Mouse (Mus musculus): ENCODE results near the gene Cradd. TPM values are rescaled to one million over a fixed set of nuclear protein-coding genes. Genes with fewer than 3 reads are reported as not detected.

Gene Cradd
- polyA plus RNA-seq, 1 experiment, result 0.78 TPM

DNA sequence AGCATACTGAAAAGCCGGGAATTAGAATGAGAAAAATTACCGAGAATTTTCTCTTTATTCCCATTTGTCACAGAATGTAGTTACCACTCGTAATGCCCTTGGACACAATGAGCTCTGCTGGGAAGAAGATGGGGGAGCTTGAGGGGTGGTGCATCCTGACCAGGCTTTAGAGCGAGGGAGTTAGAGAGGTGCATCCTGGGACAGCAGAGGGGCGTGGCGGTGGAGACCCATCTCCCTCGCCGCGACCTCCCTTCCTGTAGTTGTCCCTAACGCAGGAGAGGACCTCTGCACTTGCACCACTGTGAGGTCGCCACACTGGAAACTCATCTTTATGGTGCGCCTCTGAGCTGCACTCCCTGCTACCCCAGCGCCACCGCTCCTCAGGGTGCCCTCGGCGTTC lies 72.3 kb downstream of the Cradd start:
- Histone ChIP-seq H3K27me3 (ENCODE audit: control insufficient read depth) (no peaks in the 10 kb centered on the region), H3K4me3 (replicated peaks) (no peak overlapping the region), H3K9me3 (ENCODE audit: control insufficient read depth, low read length) (no peaks in the 10 kb centered on the region), H3K36me3 (ENCODE audit: control insufficient read depth) (no peaks in the 10 kb centered on the region), H3K4me1 (ENCODE audit: control insufficient read depth) (peaks cover 3% of the 10 kb centered on the region)
- TF ChIP-seq TAL1 (IDR thresholded peaks at IDR 0.05; ENCODE audit: low read length) (no peak), GATA1 (IDR thresholded peaks at IDR 0.05; ENCODE audit: low read length) (no peak)

- Histone ChIP-seq H3K4me1 (ENCODE audit: control insufficient read depth) (peaks cover 5% of the 10 kb centered on the region), H3K4me3 (replicated peaks) (no peak overlapping the region), H3K36me3 (ENCODE audit: control insufficient read depth) (no peaks in the 10 kb centered on the region), H3K27me3 (ENCODE audit: control insufficient read depth) (no peaks in the 10 kb centered on the region), H3K9me3 (ENCODE audit: control insufficient read depth, low read length) (no peaks in the 10 kb centered on the region)
- TF ChIP-seq TAL1 (IDR thresholded peaks at IDR 0.05; ENCODE audit: low read length), result no peak
- no peak for TF ChIP-seq GATA1 (IDR thresholded peaks at IDR 0.05; ENCODE audit: low read length)
Measured at GRCm38 (mm10) chr10:95248362-95248761, 75.6 kb downstream of the Cradd start.

- TF ChIP-seq GATA1 (IDR thresholded peaks at IDR 0.05; ENCODE audit: low read length) (no peak), TAL1 (IDR thresholded peaks at IDR 0.05; ENCODE audit: low read length) (no peak)
- Histone ChIP-seq H3K27me3 (ENCODE audit: control insufficient read depth) (no peaks in the 10 kb centered on the region), H3K4me1 (ENCODE audit: control insufficient read depth) (peaks cover 5% of the 10 kb centered on the region)
Measured at GRCm38 (mm10) chr10:95246696-95247095, 77.2 kb downstream of the Cradd start.

DNA sequence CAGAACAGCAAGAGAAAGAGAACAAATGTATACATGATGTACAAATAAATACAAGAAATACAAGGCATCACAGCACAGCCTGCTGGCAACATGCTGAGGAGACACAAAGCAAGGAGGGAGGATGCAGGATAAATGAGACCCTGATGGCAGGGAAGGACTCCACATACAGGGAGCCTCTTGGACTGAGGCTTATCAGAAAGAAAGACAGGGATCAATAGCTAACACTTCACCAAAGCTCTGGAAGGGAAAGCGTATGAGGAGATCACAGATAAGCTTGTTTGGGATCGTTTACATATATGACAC lies 78.3 kb downstream of the Cradd start:
- Histone ChIP-seq H3K9me3 (ENCODE audit: control insufficient read depth, low read length) (no peaks in the 10 kb centered on the region), H3K4me3 (replicated peaks) (no peak overlapping the region), H3K27me3 (ENCODE audit: control insufficient read depth) (no peaks in the 10 kb centered on the region), H3K36me3 (ENCODE audit: control insufficient read depth) (no peaks in the 10 kb centered on the region), H3K4me1 (ENCODE audit: control insufficient read depth) (peaks cover 5% of the 10 kb centered on the region)
- no peak for TF ChIP-seq TAL1 (IDR thresholded peaks at IDR 0.05; ENCODE audit: low read length)
- no peak for TF ChIP-seq GATA1 (IDR thresholded peaks at IDR 0.05; ENCODE audit: low read length)

More at GRCm38 (mm10) chr10:95246696-95247095, 77.2 kb downstream of the Cradd start:
- Histone ChIP-seq H3K9me3 (ENCODE audit: control insufficient read depth, low read length) (no peaks in the 10 kb centered on the region), H3K4me3 (replicated peaks) (no peak overlapping the region), H3K36me3 (ENCODE audit: control insufficient read depth) (no peaks in the 10 kb centered on the region)

GRCm38 (mm10) chr10:95244961-95245679 lies 78.8 kb downstream of the Cradd start:
- Histone ChIP-seq H3K36me3 (ENCODE audit: control insufficient read depth) (no peaks in the 10 kb centered on the region), H3K4me1 (ENCODE audit: control insufficient read depth) (peaks cover 5% of the 10 kb centered on the region), H3K27me3 (ENCODE audit: control insufficient read depth) (no peaks in the 10 kb centered on the region), H3K9me3 (ENCODE audit: control insufficient read depth, low read length) (no peaks in the 10 kb centered on the region), H3K4me3 (replicated peaks) (no peak overlapping the region)
- TF ChIP-seq TAL1 (IDR thresholded peaks at IDR 0.05; ENCODE audit: low read length) (no peak), GATA1 (IDR thresholded peaks at IDR 0.05; ENCODE audit: low read length) (no peak)

DNA sequence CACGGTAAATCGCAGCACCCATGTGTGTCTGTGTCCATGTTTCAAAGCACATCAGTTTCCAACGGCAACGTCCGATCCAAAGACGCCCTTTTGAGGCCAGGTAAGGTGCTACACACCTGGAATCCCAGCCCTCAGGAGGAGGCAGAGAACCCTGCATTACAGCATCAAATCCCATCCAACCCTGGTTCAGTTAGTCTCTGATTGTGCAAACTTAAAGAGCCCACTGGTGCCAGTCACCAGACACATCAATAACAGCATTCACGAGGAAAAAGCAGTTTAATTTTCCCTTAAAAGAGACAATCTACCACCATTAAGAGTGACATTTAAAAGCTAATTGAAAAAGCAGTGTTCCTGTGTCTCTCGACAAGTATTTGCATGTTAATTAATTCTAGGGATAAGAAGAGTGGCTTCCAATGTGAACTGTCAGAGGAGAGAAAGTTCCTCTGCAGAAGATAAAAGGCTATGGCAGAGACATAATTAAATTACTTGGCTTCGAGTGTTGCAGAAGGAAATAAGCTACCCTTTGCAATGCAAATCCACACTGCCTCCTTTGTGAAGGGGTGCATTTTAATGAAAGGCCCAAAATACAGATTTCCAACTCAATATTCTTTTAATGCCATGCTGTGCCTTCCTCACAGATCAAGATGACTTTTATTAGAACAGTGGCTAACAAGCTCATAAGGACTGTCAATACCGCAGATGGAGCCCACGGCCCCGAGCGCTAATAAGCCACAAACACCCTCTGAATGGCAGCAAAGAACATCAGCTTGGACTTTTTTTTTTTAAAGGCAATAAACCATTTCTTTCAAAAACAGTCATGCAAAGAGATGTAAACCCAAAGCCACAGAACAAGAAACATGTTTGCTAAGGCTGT lies 84.5 kb downstream of the Cradd start:
- Histone ChIP-seq H3K4me1 (ENCODE audit: control insufficient read depth) (no peaks in the 10 kb centered on the region), H3K27me3 (ENCODE audit: control insufficient read depth) (peaks cover 5% of the 10 kb centered on the region; the same call in 1 of the 2 replicates), H3K36me3 (ENCODE audit: control insufficient read depth) (no peaks in the 10 kb centered on the region), H3K9me3 (ENCODE audit: control insufficient read depth, low read length) (no peaks in the 10 kb centered on the region), H3K4me3 (replicated peaks) (no peak overlapping the region)
- TF ChIP-seq GATA1 (IDR thresholded peaks at IDR 0.05; ENCODE audit: low read length), result no peak
- TF ChIP-seq TAL1 (IDR thresholded peaks at IDR 0.05; ENCODE audit: low read length), result no peak

DNA sequence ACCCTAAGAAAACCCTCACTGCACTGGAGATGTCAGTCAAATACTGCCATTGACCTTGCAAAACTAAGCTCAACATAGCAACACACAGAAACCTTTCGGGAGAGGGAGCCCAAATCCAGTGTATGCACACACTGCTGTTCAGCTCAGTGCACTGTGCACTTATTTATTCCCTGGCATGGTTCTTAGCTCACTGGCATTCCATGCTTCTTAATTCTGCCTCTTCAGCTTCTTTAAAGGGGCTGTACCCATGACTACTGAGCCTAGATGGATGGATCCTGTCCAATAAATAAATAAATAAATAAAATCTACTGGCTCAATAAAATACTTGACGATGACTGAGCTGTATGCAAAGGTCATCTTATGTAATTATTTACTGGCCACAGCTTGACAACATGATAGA lies 85.3 kb downstream of the Cradd start:
- no peaks in the 10 kb centered on the region for H3K9me3 ChIP-seq (ENCODE audit: control insufficient read depth, low read length)
- H3K4me3 ChIP-seq (replicated peaks), result no peak overlapping the region
- TF ChIP-seq GATA1 (IDR thresholded peaks at IDR 0.05; ENCODE audit: low read length) (no peak), TAL1 (IDR thresholded peaks at IDR 0.05; ENCODE audit: low read length) (no peak)

DNA sequence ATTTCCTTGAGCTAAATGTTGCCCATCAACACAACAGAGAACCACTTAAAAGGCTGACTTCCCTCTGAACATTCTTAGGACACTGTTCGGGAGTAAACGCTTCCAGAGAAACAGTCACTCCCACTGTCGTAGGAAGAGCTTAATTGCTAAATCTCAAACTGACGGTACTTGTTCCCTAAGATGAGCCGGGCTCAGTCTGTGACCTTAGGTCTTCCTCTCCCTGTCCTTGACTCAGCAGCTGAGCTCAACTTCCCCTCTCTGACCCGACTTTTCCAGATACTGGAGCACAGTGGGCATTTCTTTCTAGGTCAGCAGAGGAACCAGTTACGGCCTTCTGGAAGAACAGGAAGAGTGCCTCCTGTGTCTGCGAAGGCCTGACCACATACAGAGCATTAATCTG lies 87.7 kb downstream of the Cradd start:
- Histone ChIP-seq H3K27me3 (ENCODE audit: control insufficient read depth) (peaks cover 5% of the 10 kb centered on the region; the same call in 1 of the 2 replicates), H3K36me3 (ENCODE audit: control insufficient read depth) (no peaks in the 10 kb centered on the region), H3K4me3 (replicated peaks) (no peak overlapping the region), H3K4me1 (ENCODE audit: control insufficient read depth) (no peaks in the 10 kb centered on the region), H3K9me3 (ENCODE audit: control insufficient read depth, low read length) (no peaks in the 10 kb centered on the region)
- TF ChIP-seq TAL1 (IDR thresholded peaks at IDR 0.05; ENCODE audit: low read length) (no peak), GATA1 (IDR thresholded peaks at IDR 0.05; ENCODE audit: low read length) (no peak)

More for the DNA sequence above, 85.3 kb downstream of the Cradd start:
- H3K36me3 ChIP-seq (ENCODE audit: control insufficient read depth), result no peaks in the 10 kb centered on the region
- H3K4me1 ChIP-seq (ENCODE audit: control insufficient read depth), result no peaks in the 10 kb centered on the region
- H3K27me3 ChIP-seq (ENCODE audit: control insufficient read depth), result peaks cover 5% of the 10 kb centered on the region; the same call in 1 of the 2 replicates

GRCm38 (mm10) chr10:95234661-95235060 lies 89.3 kb downstream of the Cradd start:
- Histone ChIP-seq H3K27me3 (ENCODE audit: control insufficient read depth) (peaks cover 5% of the 10 kb centered on the region; the same call in 1 of the 2 replicates), H3K9me3 (ENCODE audit: control insufficient read depth, low read length) (no peaks in the 10 kb centered on the region), H3K4me3 (replicated peaks) (no peak overlapping the region), H3K36me3 (ENCODE audit: control insufficient read depth) (no peaks in the 10 kb centered on the region), H3K4me1 (ENCODE audit: control insufficient read depth) (no peaks in the 10 kb centered on the region)
- no peak for TF ChIP-seq GATA1 (IDR thresholded peaks at IDR 0.05; ENCODE audit: low read length)
- TF ChIP-seq TAL1 (IDR thresholded peaks at IDR 0.05; ENCODE audit: low read length), result no peak
